Mouse (Mus musculus) cerebellum, adult 9-10 months (tissue): ENCODE measurements at regions not wholly inside any gene's neighbourhood (a gene's known extent, or its start where the extent isn't known, plus 50 kb on each side); places are given as distances from the start of the nearest gene placed in this dataset.

Source experiments
- DNase-seq: peaks from one replicate; pipeline ENCODE4 v3.0.0; 2022

DNA sequence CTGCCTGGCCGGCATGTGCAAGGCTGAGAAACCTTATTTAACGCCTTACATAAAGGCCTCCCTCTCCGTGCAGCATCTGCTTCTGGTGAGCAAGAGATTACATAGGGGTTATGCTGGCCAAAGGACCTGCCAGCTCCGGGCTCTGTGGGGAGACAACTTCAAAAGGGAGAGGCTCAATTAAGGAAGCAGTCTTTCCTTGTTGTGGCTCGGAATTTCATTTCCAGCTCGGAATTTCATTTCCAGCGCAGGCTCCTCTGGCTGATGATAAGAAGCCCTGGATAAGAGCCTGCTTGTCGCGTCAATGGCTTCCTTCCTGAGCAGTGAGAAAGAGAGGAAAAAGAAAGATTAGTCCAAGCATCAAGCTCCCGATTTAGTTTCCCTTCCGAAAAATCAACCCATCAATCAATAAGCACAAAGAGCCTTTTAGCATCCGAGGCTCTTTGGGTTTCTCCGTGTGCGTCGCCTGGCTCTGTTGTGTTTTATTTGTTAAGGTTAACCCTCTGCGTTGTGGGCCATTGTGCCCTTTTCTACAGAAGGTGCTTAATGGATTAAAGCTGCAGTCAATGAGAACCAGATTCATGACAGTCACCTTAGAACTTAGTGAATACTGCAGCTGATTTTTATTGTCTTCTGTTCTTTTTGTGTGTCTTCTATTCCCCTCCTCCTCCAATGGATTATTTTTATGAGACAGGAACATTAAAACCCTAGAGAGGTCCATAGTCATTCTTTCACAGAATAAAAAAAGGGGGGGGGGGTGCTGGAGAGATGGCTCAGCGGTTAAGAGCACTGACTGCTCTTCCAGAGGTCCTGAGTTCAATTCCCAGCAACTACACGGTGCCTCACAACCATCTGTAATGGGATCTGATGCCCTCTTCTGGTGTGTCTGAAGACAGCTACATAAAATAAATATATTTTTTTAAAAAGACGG, 218.3 kb downstream of the Myo1b start:
- peak; percentile 15 for DNase-seq

DNA sequence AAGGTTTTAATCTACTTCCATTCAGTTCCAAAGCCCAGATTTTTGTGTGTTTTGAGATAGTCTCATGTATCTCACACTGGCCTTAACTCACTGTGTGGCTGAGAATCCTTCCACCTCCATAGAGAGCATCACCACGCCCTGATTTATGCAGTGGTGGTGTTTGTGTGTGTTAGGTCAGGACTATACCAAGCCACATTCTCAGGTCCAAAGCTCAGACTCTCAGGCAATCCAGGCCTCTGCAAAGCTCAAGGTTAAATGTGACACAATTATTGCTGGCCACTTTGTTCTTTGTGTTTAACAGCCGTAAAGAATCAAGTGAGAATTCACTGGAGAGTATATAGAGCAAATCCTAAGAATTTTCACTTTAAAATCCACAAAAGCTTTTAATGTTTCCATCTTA, 218.2 kb upstream of the Nabp1 start:
- no peak for DNase-seq

DNA sequence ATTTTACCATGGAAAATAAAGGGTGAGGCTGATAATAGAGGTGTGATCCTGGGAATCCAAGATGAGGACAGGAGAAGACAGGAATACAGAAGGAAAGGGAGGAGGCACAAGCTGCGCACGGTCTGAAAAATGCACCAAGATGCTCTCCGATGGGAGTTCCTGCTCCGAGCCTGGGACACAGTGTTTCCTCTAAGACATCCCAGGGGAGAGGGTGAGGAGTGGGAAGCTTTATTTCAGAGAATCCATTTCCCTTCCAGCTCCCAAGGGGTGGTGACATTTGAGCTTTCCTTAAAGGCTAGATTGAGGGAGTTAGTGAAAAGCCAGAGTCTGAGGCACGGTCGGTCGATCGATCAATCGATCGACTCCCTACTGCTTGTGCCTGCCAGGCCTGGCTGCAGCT, 212.7 kb upstream of the Nabp1 start:
- no peak for DNase-seq

DNA sequence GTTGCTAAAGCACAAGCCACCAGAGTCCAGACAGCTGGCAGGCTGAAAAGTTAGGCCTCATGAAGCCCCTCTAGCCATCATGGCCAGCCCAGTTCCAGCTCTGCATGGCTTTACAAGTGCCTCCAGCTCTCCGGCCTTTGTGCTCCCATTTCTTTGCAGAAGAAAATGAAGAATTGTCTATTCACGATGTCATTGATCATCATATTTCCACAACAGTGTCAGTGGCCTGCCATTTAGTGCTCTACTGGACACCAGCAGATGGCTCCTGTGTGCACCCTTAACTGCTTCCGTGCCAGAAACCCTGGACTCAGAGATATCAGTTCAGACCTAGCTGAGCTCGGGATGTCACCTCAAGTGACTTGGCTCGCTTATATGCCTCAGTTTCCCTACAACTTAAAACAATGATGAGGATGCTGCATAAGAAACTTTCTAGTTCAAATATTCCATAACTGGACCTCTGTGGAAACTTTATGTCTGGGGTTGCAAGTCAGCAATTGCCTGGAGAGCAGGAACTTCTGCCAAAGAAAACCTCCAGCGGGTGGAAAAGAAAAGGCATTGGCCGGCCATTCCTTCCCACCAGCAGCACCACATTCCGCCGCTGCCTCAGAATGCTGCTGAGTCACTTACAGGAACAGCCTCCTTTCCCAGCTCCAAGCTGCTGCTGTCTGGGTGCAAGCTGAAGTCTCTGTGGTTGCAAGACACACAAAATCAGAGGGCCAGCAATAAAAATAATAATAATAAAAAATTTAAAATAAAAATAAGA, 211.4 kb upstream of the Nabp1 start:
- DNase-seq = no peak

DNA sequence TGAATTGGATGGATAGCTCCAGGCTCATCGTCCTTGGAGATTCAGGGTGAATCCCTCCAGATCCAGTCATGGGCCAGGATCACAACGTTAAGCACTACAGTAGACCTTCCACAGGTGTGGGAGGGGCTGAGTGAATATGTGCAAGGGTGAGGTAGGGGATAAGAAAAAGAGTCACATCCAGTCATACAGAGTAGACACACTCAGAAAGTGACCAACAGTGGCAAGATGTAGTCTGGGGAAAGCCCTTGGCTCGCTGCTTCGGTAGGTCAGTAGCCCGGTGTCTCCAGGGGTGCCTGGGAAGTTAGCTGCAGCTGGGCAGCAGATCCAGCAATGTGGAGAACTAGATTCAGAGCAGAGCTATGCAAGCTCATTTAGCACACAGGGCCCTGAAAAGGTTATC, 210.7 kb upstream of the Nabp1 start:
- no peak for DNase-seq

DNA sequence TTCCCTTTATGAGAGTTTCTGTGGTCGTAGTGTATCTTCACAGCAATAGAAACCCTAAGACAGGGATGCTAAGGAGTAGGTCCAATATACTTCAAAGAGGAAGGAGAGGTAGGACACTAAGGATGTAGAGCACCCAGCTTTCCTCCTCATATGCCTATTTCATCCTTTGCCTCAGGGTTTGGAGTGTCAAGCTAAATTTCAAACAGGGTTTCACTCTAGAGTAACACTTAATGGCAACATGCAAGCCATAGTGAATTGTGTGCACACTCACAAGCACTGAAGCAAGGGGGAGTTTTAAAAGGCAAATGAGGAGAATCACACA, 210.0 kb upstream of the Nabp1 start:
- no peak for DNase-seq

DNA sequence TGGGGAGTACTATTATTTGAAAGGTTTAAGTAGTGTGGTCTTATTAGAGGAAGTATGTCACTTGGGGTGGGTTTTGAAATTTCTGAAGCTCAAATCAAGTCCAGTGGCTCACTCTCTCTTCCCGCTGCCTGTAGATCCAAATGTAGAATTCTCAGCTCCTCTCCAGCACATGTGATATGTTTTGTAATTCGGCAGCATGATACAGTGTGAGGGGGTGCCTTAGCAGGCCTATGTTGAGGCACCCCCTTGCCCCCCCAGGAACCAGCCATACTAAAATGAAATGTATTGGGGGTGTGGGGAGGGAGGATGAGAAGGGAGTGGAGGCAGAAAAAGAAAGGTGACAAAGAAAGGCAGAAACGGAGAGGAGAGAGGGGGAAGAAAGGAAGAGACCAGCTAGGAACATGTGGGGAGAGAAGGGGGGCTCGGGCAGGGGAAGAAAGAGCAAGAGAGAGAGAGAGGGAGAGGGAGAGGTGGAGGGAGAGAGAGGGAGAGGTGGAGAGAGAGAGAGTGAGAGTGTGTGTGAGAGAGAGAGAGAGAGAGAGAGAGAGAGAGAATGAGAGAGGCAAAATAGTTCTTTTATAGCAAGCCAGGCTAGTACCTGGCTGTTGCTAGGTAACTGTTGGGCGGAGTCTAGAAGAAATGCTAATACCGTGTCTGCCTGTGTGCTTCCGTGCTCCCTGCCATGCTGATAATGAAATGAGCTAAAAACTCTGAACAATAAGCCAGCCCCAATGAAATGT, 209.4 kb upstream of the Nabp1 start:
- DNase-seq = no peak

DNA sequence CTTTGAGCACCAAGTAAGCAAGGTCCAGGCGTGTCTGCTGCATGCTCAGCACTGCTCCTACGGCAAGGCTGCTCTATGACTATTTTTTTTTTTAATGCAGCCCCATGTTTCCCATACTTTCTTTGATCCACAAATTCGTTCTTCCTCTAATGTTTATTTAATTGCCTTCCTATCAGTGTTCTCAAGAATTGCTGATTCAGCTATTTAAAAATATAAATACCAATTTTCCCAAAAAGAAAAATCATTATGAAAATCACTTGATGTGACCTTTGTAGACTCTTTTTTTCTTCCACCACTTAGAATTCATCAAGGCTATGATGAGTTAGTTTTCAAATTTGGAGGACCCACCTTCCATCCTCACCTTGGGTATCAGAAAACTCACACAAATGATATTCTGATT, 208.5 kb upstream of the Nabp1 start:
- no peak for DNase-seq

DNA sequence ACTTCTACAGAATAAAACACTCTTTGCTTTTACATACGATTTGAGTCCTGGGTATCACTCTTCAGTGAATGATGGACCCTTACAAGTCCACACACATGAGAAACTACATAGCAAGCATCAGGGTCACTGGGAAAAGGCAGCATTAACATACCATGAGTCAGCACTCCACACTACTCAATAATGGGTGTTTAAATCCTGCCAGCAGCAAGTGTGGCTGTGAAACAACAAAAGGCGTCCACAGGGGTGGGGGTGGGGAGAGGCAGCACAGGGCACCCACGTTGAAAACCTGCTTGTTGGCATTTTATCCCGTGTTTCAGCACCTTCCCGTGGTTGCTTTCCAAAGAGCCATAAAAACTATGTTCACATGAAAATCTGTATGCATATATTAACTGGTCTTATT, 204.0 kb upstream of the Nabp1 start:
- no peak for DNase-seq

DNA sequence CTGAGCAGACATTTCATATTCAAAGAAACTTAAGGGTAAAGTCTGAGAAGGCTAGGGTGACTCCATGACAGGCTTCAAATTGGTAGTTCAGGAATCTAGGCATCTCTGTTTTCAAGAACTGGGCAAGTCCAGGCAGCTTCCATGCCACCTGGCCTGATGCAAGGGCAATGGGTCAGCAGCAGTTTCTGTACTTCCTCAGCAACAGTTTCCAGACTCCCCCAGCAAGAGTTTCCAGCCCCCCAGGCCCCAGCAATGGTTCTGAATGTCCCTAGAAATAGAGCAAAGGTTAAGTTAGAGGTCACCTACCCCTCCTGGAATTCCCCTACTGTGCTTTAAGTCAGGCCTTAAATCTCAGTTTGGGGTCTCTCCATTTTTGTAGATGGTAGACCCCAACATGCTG, 203.6 kb upstream of the Nabp1 start:
- DNase-seq = no peak

DNA sequence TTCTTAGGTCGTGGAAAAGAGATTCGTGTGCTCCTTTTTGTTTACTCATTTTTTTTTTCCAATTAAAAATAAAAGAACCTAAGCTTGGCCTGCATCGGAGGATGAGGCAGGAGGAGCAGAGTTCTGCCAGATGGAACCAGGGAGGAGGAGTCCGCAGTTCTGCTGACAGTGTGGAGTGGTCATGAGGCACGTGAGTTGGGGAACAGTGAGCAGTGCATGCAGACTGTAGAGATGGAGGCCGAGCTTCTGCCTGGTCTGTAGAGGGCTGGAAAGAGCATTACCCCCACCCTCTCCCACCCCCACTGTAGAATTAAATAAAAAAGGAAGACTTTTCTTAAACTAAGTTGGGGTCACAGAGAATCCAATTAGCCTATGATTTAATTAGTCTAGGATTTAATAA, 202.5 kb upstream of the Nabp1 start:
- DNase-seq = no peak

DNA sequence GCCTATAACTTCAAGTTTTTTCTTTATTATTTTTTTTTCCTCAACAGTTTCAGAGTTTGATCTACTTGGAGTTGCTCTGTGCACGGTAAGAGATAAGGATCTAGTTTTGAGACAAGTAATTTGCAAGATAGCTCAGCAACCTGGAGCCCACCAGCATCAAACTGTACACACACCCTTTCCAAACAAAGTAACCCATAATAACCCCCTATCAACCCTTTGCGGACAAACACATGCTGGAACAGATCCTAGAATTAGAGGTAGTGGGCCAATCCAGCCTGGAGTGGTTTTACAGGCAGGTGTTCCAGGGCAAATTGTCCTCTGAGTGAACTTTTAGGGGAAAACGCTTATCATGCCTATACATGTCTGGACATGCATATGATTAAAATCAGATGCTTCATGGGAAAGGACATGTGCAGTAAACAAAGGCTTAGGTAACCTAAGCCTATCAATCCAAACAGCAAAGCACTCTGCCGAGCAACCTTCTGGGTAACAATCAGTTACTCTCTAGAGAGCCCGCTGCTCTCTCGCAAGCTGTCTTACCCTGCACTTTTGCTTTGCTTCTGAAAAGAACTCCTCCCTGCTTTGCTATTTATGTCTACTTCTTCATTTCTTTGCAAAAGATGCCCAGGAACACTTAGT, 200.2 kb upstream of the Nabp1 start:
- no peak for DNase-seq

DNA sequence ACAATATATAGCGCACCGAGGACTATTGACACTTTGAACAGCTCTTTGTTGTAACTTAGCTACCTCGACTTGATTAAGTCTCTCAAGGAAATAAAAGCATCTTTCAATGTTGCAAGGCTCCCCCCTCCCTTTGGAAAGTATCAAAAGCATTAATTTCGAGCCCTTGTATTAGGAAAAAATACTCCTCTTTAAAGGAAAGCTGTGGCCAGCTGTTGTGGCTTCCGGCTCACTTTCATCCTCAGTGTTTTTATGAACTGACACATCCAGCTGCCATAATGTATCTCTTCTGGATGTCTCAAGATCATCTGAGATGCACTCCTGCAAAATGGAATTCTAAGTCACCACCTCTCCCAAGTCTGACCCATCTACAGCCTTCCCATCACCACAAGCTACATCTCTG, 199.6 kb upstream of the Nabp1 start:
- DNase-seq = no peak

DNA sequence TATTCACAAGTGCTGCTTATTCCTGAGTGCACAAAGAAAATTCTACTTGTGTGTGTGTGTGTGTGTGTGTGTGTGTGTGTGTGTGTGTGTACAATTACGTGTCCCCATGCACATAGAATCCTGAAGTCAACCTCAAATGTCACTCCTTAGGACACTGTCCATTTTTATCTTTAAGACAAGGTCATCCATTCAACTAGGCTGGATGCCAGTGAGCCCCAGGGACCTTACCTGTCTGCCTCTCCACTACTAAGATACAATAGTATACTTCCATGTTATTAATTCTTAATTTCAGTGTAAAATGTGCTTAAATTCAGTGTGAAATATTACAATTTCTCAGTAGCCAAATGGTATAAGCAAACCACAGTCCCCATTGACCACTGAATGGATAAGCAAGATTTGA, 193.5 kb upstream of the Nabp1 start:
- no peak for DNase-seq

DNA sequence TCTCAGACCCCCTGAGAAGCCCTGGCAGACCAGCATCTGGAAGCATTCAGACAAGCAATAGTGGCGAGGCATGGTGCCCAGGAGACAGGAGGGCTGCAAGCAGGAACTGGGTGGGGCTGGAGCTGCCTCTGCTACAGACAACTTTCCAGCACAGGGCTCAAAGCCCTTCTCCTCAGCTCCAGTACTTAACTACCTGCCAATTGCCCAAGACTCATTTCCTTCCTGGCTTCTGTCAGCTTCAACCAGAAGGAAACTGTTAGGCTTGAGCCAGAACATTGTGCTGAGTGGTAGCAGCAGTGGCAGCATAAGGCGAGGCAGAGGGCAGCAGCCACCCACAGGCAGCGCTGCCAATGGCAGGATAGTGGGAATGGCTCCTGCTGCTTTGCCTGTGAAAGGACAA, 193.1 kb upstream of the Nabp1 start:
- peak; percentile 89 for DNase-seq

DNA sequence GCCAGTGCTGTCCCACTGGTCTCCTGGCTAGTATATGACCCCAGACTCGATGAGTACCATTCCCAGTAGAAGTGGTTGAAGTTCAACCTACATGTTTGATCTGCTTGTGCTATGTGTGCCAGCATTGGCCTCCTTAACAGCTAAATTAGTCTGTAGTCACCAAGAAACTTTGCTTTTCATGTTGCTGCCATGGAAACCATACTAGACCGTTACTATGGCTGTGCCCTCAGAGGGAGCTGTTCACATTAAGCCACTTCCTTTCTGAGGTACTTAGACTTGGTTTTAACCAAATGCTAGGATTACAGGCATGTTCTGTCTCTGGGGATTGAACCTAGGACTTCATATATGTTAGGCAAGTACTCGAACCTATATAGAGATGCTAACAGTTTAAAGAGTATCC, 191.8 kb upstream of the Nabp1 start:
- no peak for DNase-seq

DNA sequence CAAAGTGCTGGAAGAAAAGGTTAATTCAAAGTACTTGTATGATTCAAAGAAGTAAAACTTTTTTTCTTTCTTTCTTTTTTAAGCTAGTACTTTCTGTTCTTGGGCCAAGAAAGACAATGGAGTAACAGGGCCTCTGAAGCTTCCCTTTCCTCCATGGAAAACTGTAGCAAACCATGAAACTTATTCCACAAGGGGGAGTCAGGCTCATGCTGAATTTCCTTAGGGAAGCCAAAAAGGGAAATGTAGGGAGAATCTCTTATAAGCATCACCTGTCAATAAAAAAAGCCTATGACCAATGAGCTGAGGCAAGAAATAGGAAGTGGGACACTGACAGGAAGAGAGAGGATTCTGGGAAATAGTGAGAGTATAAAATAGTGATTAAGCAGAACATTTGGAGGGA, 190.7 kb upstream of the Nabp1 start:
- DNase-seq = peak; percentile 48

DNA sequence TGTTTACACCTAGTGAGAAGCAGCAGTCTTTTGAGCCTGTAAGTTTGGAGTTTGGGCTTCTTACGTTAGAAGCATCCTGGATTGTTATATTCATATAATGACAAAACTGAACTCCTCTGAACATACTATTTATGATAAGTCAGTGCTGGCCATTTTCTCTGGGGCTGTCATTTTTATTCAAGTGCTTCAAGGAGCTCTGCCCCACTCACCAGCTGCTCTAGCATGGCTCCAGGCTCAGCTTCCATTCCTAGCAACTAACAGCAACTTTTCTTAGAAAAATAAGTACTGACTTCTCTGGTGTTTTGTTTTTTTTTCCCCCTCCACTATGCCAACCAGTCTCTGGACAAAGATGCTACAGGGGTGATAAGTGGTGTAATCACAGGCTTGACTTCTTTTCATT, 182.3 kb upstream of the Nabp1 start:
- DNase-seq = no peak

DNA sequence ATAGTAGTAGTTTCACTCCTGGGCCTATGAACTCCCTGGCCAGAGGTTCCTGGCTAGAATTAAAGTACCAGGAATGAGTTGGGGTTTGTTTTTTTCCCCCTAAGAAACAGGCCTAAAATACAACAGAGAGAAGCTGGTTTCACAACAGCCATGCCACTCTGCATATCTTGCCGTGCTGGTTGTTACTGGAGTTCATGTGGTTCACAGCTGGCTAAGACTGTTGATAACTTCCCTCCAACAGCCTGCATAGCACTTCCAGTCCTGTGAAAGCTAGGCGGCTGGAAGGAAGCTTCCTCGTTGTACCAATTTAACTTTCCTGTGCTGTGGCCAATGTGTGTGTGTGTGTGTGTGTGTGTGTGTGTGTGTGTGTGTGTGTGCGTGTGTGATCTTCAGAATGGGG, 179.0 kb upstream of the Nabp1 start:
- no peak for DNase-seq

DNA sequence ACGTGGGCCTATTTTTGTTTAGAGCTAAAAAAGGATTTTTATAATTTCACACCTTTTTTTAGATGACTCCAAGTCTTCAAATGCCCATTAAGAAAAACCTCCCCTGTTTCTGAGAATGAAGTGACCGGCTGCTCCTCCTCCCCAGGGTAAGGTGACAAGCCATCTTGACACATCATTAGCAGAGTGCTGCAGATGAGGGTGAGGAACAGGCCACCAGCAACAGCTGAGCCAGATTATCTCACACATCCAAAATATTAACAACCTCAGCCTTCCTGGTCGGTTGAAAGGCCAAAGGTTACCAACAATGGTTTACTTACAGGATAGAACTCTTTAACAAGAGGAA, 172.4 kb upstream of the Nabp1 start:
- no peak for DNase-seq

DNA sequence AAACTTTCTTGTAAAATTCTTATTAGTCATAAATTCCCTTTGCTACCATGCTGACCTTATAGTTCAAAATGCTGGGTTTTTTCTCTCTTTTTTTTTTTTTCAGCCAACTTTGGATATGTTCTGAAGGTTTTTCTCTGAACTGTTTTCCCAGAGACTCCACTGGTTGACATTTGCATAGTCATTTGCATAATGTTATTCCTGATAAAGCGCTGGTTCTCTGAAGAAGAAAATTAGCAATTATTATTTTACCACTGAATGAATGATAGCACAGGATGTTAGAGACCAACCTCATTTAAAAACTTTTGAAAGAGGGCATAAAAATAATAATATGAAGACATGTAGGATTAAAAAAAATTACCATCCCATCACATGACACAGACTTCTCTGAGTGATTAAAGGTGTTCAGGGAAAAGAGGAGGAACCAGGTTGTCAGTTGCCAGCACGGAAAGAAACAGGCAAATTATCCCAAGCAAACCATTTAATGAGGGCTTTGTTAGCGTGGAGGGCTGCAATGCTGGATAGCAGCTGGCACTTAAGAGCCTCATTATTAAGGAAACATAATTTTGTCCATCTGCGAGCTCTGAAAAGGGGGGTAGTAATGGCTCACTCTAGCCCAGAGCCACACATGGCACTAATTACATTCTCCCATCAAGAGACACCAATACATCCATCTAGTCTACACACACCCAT, 171.9 kb upstream of the Nabp1 start:
- DNase-seq = no peak

DNA sequence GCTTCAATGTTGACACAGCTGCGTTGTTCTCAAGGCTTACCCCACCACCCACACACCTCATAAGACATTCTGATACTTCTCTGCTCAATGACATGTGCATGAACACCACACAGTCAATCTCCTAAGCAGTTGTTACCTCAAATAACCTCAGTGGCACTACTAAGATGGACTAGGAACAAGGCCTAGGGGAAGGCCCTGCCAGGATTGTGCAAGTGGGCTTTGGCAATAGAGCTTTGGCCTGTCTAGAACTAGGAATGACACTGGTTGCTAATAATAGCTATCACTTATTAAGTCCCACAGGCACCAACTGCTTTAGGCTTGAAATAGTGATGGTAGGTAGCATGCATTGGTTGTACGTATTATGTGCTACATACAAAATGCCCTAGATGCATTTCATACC, 169.7 kb upstream of the Nabp1 start:
- no peak for DNase-seq

DNA sequence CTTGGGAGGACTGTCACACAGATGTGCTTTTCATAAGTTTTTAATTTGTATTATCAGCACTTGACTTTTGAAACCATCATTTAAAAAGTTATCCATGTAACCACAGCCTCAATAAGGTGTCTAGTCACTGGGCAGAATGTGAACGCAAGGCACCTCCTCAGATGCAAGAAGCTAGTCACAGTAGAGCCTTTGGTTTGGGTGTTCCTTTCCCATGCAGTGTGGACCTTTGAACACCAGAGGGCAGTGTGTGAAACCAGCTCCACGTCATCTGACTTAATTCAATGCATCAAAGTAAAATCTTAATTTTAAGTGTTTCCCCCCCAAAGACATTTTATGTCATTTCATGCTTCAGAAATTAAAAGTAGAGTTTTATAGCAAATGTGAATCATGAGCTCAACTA, 166.2 kb upstream of the Nabp1 start:
- DNase-seq = peak; percentile 82
